Mouse (Mus musculus) heart, adult 18-20 months (tissue): ENCODE measurements at regions not wholly inside any gene's neighbourhood (a gene's known extent, or its start where the extent isn't known, plus 50 kb on each side); places are given as distances from the start of the nearest gene placed in this dataset.

ENCODE experiments used
- DNase-seq, 2 experiments: peaks; one replicate each; pipeline ENCODE4 v3.0.0; 2021 to 2022; ENCODE audit warnings: mixed read lengths in 1 of 2

- DNase-seq, result no peak
Observed at GRCm38 (mm10) chrX:10647332-10647731, 67.5 kb upstream of the Mid1ip1 start.

- peak; percentile 1 to 34 for DNase-seq
Observed at GRCm38 (mm10) chrX:10650881-10651280, 63.9 kb upstream of the Mid1ip1 start.
